Mouse (Mus musculus) myocyte (in vitro differentiated cells): Measurements from ENCODE around the gene Dnttip1. TPM values are rescaled to one million over a fixed set of nuclear protein-coding genes. Genes with fewer than 3 reads are reported as not detected.

Experiments used
- H3K27me3 ChIP-seq: one replicate; pipeline ENCODE4 v1.6.1; 2011; ENCODE audit not compliant: control insufficient read depth, insufficient read depth, insufficient read length
- H3K36me3 ChIP-seq: one replicate; pipeline ENCODE4 v1.6.1; 2011; ENCODE audit not compliant: control insufficient read depth, insufficient read depth
- H3K4me2 ChIP-seq: one replicate; pipeline ENCODE4 v1.6.1; 2011; ENCODE audit warnings: low read depth, control low read depth
- H3K4me3 ChIP-seq: one replicate; pipeline ENCODE4 v1.5.1; 2011; ENCODE audit warnings: mild to moderate bottlenecking, control low read depth, moderate library complexity
- H3K79me2 ChIP-seq: one replicate; pipeline ENCODE4 v1.6.1; 2011; ENCODE audit not compliant: control insufficient read depth, insufficient read depth
- H3ac ChIP-seq: one replicate; pipeline ENCODE4 v1.6.1; 2011; ENCODE audit not compliant: control insufficient read depth, insufficient read length
- CEBPB ChIP-seq: IDR thresholded peaks from 2 replicates; pipeline ENCODE4 v1.6.1; 2011; ENCODE audit warnings: mild to moderate bottlenecking, moderate library complexity; ENCODE audit not compliant: poor library complexity, insufficient read depth, severe bottlenecking
- E2F4 ChIP-seq: IDR thresholded peaks from one replicate; pipeline ENCODE4 v1.6.1; 2011; ENCODE audit warnings: mild to moderate bottlenecking, control low read depth, moderate library complexity; ENCODE audit not compliant: insufficient read depth
- MAX ChIP-seq: IDR thresholded peaks from one replicate; pipeline ENCODE4 v1.6.1; 2011; ENCODE audit warnings: low read depth, mild to moderate bottlenecking, control low read depth
- MYOD1 ChIP-seq, 3 experiments: IDR thresholded peaks; one replicate each; pipeline ENCODE4 v1.6.1; 2011; ENCODE audit warnings: control low read depth in 2 of 3, low read depth in 2 of 3, mild to moderate bottlenecking in 2 of 3, moderate library complexity in 1 of 3; ENCODE audit not compliant: insufficient read length in 2 of 3, control insufficient read depth in 1 of 3
- MYOG ChIP-seq, 3 experiments: IDR thresholded peaks; one replicate each; pipeline ENCODE4 v1.6.1; 2011; ENCODE audit warnings: control low read depth in 2 of 3, low read depth in 2 of 3, mild to moderate bottlenecking in 2 of 3; ENCODE audit not compliant: insufficient read length in 2 of 3, control insufficient read depth in 1 of 3, insufficient read depth in 1 of 3
- POLR2A ChIP-seq: IDR thresholded peaks from one replicate; pipeline ENCODE4 v1.6.1; 2011; ENCODE audit warnings: low read depth, mild to moderate bottlenecking, control low read depth, moderate library complexity; ENCODE audit not compliant: insufficient read length
- POLR2AphosphoS2 ChIP-seq: IDR thresholded peaks from one replicate; pipeline ENCODE4 v1.6.1; 2011; ENCODE audit warnings: low read depth, control low read depth; ENCODE audit not compliant: insufficient read length
- REST ChIP-seq: IDR thresholded peaks from one replicate; pipeline ENCODE4 v1.6.1; 2011; ENCODE audit warnings: mild to moderate bottlenecking, control low read depth, moderate library complexity; ENCODE audit not compliant: insufficient read depth, insufficient read length
- SRF ChIP-seq: IDR thresholded peaks from one replicate; pipeline ENCODE4 v1.6.1; 2011; ENCODE audit warnings: low read depth; ENCODE audit not compliant: control insufficient read depth, insufficient read length
- TCF12 ChIP-seq: IDR thresholded peaks from one replicate; pipeline ENCODE4 v1.6.1; 2011; ENCODE audit warnings: mild to moderate bottlenecking, control low read depth; ENCODE audit not compliant: poor library complexity, insufficient read depth, severe bottlenecking
- TCF3 ChIP-seq: IDR thresholded peaks from one replicate; pipeline ENCODE4 v1.6.1; 2011; ENCODE audit warnings: low read depth, control low read depth; ENCODE audit not compliant: insufficient read length
- USF1 ChIP-seq: IDR thresholded peaks from one replicate; pipeline ENCODE4 v1.6.1; 2011; ENCODE audit warnings: low read depth, mild to moderate bottlenecking, control low read depth, moderate library complexity
- polyA plus RNA-seq: library from polyadenylated mRNA; unstranded; fragments of >200 nt; fragmentation: generic; extraction: Trizol; gene quantifications from one replicate; pipeline ENCODE4 v1.2.1, GENCODE M21; 2012; ENCODE audit warnings: missing spikeins

The Dnttip1 gene
- polyA plus RNA-seq, 1 experiment, result 63.0 TPM

DNA sequence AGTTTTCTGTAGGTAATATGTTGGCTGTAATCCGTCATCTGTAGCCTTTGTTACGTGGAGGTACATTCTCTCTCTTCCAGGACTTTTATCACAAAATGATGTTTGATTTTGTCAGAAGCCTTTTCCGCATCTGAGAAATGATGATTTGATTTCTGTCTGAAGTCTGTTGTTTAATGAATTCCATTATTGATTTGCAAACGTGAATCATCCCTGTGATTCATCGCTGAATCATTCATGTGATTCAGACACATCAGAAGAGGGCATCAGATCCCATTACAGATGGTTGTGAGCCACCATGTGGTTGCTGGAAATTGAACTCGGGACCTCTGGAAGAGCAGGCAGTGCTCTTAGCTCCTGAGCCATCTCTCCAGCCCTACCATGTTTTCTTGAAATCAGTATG is 3.2 kb downstream of the Dnttip1 start:
- no peak overlapping the region for H3ac ChIP-seq
- H3K4me3 ChIP-seq, result no peak overlapping the region
- peaks cover 41% of the 10 kb centered on the region for H3K79me2 ChIP-seq
- TF ChIP-seq MYOG (IDR thresholded peaks at IDR 0.05; ENCODE audit: control insufficient read depth in 1 of 3, insufficient read depth in 1 of 3, insufficient read length in 2 of 3, low read depth in 2 of 3) (no peak), SRF (no peak), POLR2A (no peak), TCF3 (no peak), MAX (no peak), CEBPB (no peak), E2F4 (no peak), USF1 (no peak), TCF12 (no peak), REST (no peak), MYOD1 (IDR thresholded peaks at IDR 0.05; ENCODE audit: control insufficient read depth in 1 of 3, insufficient read length in 2 of 3, low read depth in 2 of 3) (no peak), POLR2AphosphoS2 (no peak)
- peaks cover 25% of the 10 kb centered on the region for H3K36me3 ChIP-seq
- peak overlapping the region; percentile 38 for H3K4me2 ChIP-seq
- no peaks in the 10 kb centered on the region for H3K27me3 ChIP-seq

DNA sequence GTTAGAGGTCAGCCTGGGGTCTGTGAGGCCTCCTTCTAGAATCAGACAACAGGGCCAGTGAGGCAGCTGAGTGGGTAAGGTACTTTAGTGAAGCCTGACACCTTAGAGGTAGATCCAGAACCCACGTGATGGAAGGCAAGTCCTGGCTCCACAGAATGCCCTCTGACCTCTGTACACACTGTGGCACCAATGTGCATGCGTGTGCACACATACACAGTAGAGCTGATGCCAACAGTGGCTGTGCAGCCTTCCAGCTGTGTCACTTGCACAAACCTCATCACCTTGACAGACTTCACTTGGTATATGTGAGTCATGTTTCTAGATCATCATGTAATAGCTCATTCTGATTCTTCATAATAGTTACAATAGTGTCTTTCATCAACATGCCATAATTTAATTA is 6.7 kb downstream of the Dnttip1 start:
- peaks cover 26% of the 10 kb centered on the region for H3K79me2 ChIP-seq
- H3K36me3 ChIP-seq, result peaks cover 52% of the 10 kb centered on the region
- H3K27me3 ChIP-seq, result no peaks in the 10 kb centered on the region
- no peak overlapping the region for H3ac ChIP-seq
- TF ChIP-seq MAX (no peak), E2F4 (no peak), POLR2A (peak; percentile 32), TCF3 (no peak), SRF (no peak), CEBPB (no peak), MYOD1 (IDR thresholded peaks at IDR 0.05; ENCODE audit: control insufficient read depth in 1 of 3, insufficient read length in 2 of 3, low read depth in 2 of 3) (no peak), USF1 (no peak), POLR2AphosphoS2 (peak; percentile 33), TCF12 (no peak), REST (no peak), MYOG (IDR thresholded peaks at IDR 0.05; ENCODE audit: control insufficient read depth in 1 of 3, insufficient read depth in 1 of 3, insufficient read length in 2 of 3, low read depth in 2 of 3) (no peak)
- H3K4me3 ChIP-seq, result no peak overlapping the region
- no peak overlapping the region for H3K4me2 ChIP-seq

GRCm38 (mm10) chr2:164754105-164754504 is 8.3 kb downstream of the Dnttip1 start:
- no peak overlapping the region for H3ac ChIP-seq
- peaks cover 16% of the 10 kb centered on the region for H3K79me2 ChIP-seq
- no peaks in the 10 kb centered on the region for H3K27me3 ChIP-seq
- H3K4me3 ChIP-seq, result no peak overlapping the region
- H3K36me3 ChIP-seq, result peaks cover 54% of the 10 kb centered on the region
- H3K4me2 ChIP-seq, result no peak overlapping the region
- TF ChIP-seq E2F4, result no peak
- TF ChIP-seq TCF3, result no peak
- TF ChIP-seq SRF, result no peak

DNA sequence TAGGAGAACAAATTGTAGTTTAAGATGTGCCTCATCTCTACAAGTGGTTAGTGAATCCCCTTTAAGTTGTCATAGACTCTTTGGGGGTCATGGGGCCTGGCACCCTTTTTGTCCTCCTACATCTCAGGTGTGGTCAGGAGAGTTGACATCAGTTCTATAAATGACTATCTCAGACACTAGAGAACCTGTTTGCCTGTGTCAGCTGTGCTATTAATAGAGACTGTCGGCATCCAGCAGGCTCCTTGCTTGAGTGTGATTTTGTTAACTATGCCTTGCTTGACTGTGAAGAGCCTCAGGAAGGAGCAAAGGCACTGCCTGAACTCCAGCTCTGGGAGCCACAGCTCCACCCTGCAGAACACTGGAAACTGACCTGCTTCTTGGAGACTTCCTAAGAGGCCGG is 9.0 kb downstream of the Dnttip1 start:
- no peaks in the 10 kb centered on the region for H3K27me3 ChIP-seq
- H3K4me2 ChIP-seq, result no peak overlapping the region
- no peak overlapping the region for H3K4me3 ChIP-seq
- H3K79me2 ChIP-seq, result peaks cover 12% of the 10 kb centered on the region
- H3K36me3 ChIP-seq, result peaks cover 60% of the 10 kb centered on the region
- no peak overlapping the region for H3ac ChIP-seq
- no peak for TF ChIP-seq MYOG (IDR thresholded peaks at IDR 0.05; ENCODE audit: control insufficient read depth in 1 of 3, insufficient read depth in 1 of 3, insufficient read length in 2 of 3, low read depth in 2 of 3)
- no peak for TF ChIP-seq TCF3
- no peak for TF ChIP-seq POLR2A
- TF ChIP-seq SRF, result no peak
- TF ChIP-seq MAX, result no peak
- no peak for TF ChIP-seq TCF12
- peak in 1 of 3 experiments; percentile 5 for TF ChIP-seq MYOD1 (IDR thresholded peaks at IDR 0.05; ENCODE audit: control insufficient read depth in 1 of 3, insufficient read length in 2 of 3, low read depth in 2 of 3)
- TF ChIP-seq CEBPB, result no peak

- Histone ChIP-seq H3K79me2 (no peaks in the 10 kb centered on the region), H3K27me3 (no peaks in the 10 kb centered on the region), H3ac (no peak overlapping the region), H3K4me3 (no peak overlapping the region), H3K4me2 (no peak overlapping the region), H3K36me3 (peaks cover 75% of the 10 kb centered on the region)
- TF ChIP-seq E2F4 (no peak), SRF (no peak), USF1 (no peak)
Measured at GRCm38 (mm10) chr2:164757841-164758240, 12.1 kb downstream of the Dnttip1 start.
